Mouse (Mus musculus) limb, embryonic 14.5 days (tissue): ENCODE measurements around the gene Saa4. TPM values are rescaled to one million over a fixed set of nuclear protein-coding genes. Genes with fewer than 3 reads are reported as not detected.
A peak's percentile ranks its signal among the peaks of the same experiment; 100 is the strongest.

Source experiments
- ATAC-seq: fragments of 200-750 bp; cut with Nextera tagmentation; 2 replicates; pipeline ENCODE4 v1.8.0; 2017; ENCODE audit warnings: low read depth, moderate number of reproducible peaks, moderate TSS enrichment; ENCODE audit not compliant: low FRiP score
- DNase-seq: peaks from one replicate; pipeline ENCODE4 v3.0.0-alpha.2; 2015; ENCODE audit warnings: low spot score
- H3K27ac ChIP-seq: fragments of 300-500 bp; sonication (generic); replicated peaks from 2 replicates; pipeline ENCODE4 v1.5.1; 2014; ENCODE audit warnings: low read depth, mild to moderate bottlenecking, low read length, moderate library complexity, mixed read lengths
- H3K27me3 ChIP-seq: fragments of 300-500 bp; sonication (generic); 2 replicates; pipeline ENCODE4 v1.6.1; 2014; ENCODE audit warnings: low read length, mixed read lengths; ENCODE audit not compliant: control insufficient read depth, insufficient read depth
- H3K36me3 ChIP-seq: fragments of 300-500 bp; sonication (generic); 2 replicates; pipeline ENCODE4 v1.6.1; 2014; ENCODE audit warnings: mild to moderate bottlenecking, low read length, moderate library complexity, mixed read lengths; ENCODE audit not compliant: control insufficient read depth, insufficient read depth
- H3K4me1 ChIP-seq: fragments of 300-500 bp; sonication (generic); 2 replicates; pipeline ENCODE4 v1.6.1; 2014; ENCODE audit warnings: antibody characterized with exemption, low read length, mixed read lengths; ENCODE audit not compliant: control insufficient read depth, insufficient read depth
- H3K4me2 ChIP-seq: fragments of 300-500 bp; sonication (generic); replicated peaks from 2 replicates; pipeline ENCODE4 v1.6.1; 2014; ENCODE audit warnings: low read depth, mild to moderate bottlenecking, low read length, moderate library complexity; ENCODE audit not compliant: severe bottlenecking
- H3K4me3 ChIP-seq: fragments of 300-500 bp; sonication (generic); replicated peaks from 2 replicates; pipeline ENCODE4 v1.5.1; 2014; ENCODE audit warnings: low read length
- H3K9ac ChIP-seq: fragments of 300-500 bp; sonication (generic); 2 replicates; pipeline ENCODE4 v1.6.1; 2014; ENCODE audit warnings: mild to moderate bottlenecking, low read depth, low read length, moderate library complexity; ENCODE audit not compliant: severe bottlenecking
- H3K9me3 ChIP-seq: fragments of 300-500 bp; sonication (generic); 2 replicates; pipeline ENCODE4 v1.6.1; 2016; ENCODE audit warnings: low read length; ENCODE audit not compliant: control insufficient read depth
- POLR2A ChIP-seq: fragments of 200-500 bp; IDR thresholded peaks from 2 replicates; pipeline ENCODE4 v1.8.0; 2012; ENCODE audit warnings: inconsistent platforms, mild to moderate bottlenecking, moderate library complexity, borderline replicate concordance; ENCODE audit not compliant: insufficient read depth, insufficient read length; ENCODE audit errors: extremely low read depth
- WGBS: fragments of 180-500 bp; shearing (Covaris S2); extraction: QIAGEN DNeasy Blood & Tissue Kit; methylation state at CpG from one replicate; pipeline ENCODE4 v1.1.7; 2014; 5-methylcytosine and 5-hydroxymethylcytosine counted together
- polyA plus RNA-seq, 2 experiments: library from polyadenylated mRNA; depleted of rRNA in 1 of 2; stranded (reverse) in 1 of 2; unstranded in 1 of 2; fragments of >200 nt; fragmentation: Nextera tagmentation in 1 of 2; extraction: Ambion mirVana in 1 of 2; gene quantifications; 2 replicates each; pipeline versions ENCODE4 v1.2.1 to v1.2.3; 2012 to 2014

The Saa4 gene
- 0.06 TPM in 1 of 2 replicates, not detected in the other for polyA plus RNA-seq (2012; rRNA removed)
- not detected in 2 replicates for polyA plus RNA-seq (2014; fragmentation: Nextera tagmentation; extraction: Ambion mirVana)

DNA sequence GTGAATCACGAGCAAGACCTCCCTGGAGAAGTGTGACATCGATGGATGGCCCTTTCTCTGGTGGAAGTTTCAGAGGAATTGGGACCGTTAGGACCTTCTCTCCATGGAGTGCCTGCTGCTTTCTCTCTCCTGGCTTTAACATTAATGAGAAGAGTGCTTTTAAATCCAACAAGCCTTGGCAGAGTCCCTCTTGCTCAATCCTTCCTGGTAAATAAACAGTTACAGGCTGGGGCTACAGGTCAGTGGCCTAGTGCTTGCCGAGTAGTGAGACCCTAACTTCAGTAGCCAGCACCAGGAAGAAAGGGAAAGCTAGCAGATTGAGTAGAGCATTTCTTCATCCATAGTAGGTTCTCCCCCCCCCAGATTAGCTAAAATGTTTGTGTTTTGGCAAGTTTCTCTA lies at the start of gene Saa4:
Gene Saa4 (minus strand): TSS at position 146 of the 400 bp plus-strand sequence.
- ATAC-seq (no peak), DNase-seq (no peak)
- no peak for TF ChIP-seq POLR2A
- no peak within 1 kb of the TSS for H3K9ac ChIP-seq
- no peaks in the 10 kb centered on the region for H3K36me3 ChIP-seq
- no peaks in the 10 kb centered on the region for H3K9me3 ChIP-seq
- H3K4me3 ChIP-seq, result no peak within 1 kb of the TSS
- WGBS, result 76% methylated on average over 4 of the region's 4 CpGs
- no peak within 1 kb of the TSS for H3K27ac ChIP-seq
- H3K4me1 ChIP-seq, result no peaks in the 10 kb centered on the region
- no peaks in the 10 kb centered on the region for H3K27me3 ChIP-seq
- no peak within 1 kb of the TSS for H3K4me2 ChIP-seq

DNA sequence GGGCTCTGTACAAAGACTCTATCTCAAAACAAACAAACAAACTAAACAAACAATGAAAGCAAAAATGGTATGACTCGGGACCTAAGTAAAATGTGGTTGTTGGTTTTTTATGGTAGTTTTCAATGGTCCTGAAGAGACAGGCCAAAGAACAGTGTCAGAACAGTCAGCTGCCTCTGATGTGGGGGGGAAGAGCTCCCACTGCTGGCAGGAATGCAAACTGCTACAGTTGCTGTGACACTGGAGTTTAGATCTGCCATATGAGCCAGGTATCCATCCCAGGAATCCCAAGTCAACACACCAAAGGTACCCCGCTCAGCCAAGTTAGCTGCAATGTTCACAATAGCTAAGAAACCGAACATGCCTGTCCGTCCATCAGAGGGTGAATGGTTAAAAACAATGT lies 38.3 kb upstream of the Saa4 start:
- Histone ChIP-seq H3K9ac (no peak overlapping the region), H3K27me3 (no peaks in the 10 kb centered on the region), H3K4me1 (no peaks in the 10 kb centered on the region), H3K4me2 (no peak overlapping the region), H3K4me3 (no peak overlapping the region), H3K27ac (no peak overlapping the region), H3K36me3 (peaks cover 81% of the 10 kb centered on the region), H3K9me3 (no peaks in the 10 kb centered on the region)
- WGBS, result 66% methylated on average over 4 of the region's 4 CpGs
- TF ChIP-seq POLR2A, result no peak
- ATAC-seq (peak; percentile 47; the same call in 1 of the 2 replicates), DNase-seq (peak; percentile 54)

DNA sequence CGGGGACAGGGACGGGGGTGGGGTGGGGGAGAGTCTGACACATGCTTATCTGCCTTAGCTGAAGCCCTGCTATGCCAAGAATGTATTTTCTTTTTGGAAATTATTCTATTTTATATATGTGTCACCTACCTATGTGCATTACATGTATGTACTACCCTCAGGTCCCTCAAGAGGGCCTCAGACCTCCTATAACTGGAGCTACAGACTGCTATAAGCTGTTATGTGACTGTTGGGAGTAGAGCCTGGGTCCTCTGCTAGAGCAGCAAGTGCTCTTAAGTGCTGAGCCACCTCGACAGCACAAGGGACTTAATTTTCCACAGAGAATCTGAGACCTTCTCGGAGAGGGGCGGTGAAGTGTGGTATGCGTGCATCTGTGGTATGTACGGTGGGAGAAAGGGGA lies 36.0 kb upstream of the Saa4 start:
- WGBS, result 93% methylated on average over 7 of the region's 7 CpGs
- peaks cover 77% of the 10 kb centered on the region for H3K36me3 ChIP-seq

DNA sequence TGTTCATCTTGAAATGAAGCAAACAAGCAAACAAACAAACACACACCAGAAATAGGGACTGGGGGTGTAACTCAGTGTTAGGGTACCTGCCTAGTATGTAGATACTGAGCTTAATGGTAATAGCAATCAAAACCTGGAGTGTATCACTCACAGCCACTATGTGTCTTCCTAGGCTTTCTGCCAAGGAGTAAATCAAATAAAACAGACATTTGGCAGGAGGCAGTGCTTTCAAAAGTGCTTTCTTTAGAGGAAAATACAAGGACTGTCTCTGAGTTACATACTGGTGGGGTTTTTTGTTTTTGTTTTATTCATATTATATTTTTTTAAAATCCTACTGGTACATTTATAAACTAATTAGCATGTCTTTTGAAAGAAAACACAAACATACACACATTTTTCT lies 35.0 kb upstream of the Saa4 start:
- ATAC-seq (no peak), DNase-seq (no peak)
- no peak overlapping the region for H3K27ac ChIP-seq
- H3K9ac ChIP-seq, result no peak overlapping the region
- TF ChIP-seq POLR2A, result no peak
- H3K9me3 ChIP-seq, result no peaks in the 10 kb centered on the region
- no peak overlapping the region for H3K4me2 ChIP-seq
- no peaks in the 10 kb centered on the region for H3K27me3 ChIP-seq
- no peaks in the 10 kb centered on the region for H3K4me1 ChIP-seq
- H3K4me3 ChIP-seq, result no peak overlapping the region
- peaks cover 77% of the 10 kb centered on the region for H3K36me3 ChIP-seq

More for the DNA sequence above, 36.0 kb upstream of the Saa4 start:
- Histone ChIP-seq H3K4me3 (no peak overlapping the region), H3K4me1 (no peaks in the 10 kb centered on the region), H3K9me3 (no peaks in the 10 kb centered on the region), H3K27ac (no peak overlapping the region), H3K27me3 (no peaks in the 10 kb centered on the region), H3K9ac (no peak overlapping the region), H3K4me2 (no peak overlapping the region)
- DNase-seq (no peak), ATAC-seq (no peak)
- no peak for TF ChIP-seq POLR2A

DNA sequence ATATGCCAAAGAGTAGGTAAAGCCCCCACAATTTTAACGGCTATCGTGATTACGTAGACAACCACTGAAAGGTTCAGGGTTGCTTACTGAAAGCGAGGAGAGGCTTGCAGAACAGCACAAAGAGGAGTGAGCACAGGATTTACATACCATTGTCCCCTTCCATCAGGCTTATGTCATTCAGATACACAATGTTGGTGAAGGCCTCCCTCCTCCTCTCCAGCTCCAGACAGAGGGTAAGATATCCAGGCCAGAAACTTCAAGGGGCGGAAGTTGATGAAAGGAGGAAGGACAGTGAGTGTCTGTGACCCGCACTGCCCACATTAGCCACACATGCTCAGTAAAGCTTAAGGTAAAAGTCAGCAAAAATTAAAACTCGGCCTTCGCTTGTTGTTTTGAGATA lies 32.3 kb upstream of the Saa4 start:
- H3K9me3 ChIP-seq, result no peaks in the 10 kb centered on the region
- no peak overlapping the region for H3K4me3 ChIP-seq
- H3K36me3 ChIP-seq, result peaks cover 84% of the 10 kb centered on the region
- no peak for TF ChIP-seq POLR2A
- no peaks in the 10 kb centered on the region for H3K27me3 ChIP-seq
- H3K27ac ChIP-seq, result no peak overlapping the region
- no peak overlapping the region for H3K4me2 ChIP-seq
- ATAC-seq (no peak), DNase-seq (no peak)
- 96% methylated on average over 8 of the region's 8 CpGs for WGBS
- no peaks in the 10 kb centered on the region for H3K4me1 ChIP-seq
- H3K9ac ChIP-seq, result no peak overlapping the region

DNA sequence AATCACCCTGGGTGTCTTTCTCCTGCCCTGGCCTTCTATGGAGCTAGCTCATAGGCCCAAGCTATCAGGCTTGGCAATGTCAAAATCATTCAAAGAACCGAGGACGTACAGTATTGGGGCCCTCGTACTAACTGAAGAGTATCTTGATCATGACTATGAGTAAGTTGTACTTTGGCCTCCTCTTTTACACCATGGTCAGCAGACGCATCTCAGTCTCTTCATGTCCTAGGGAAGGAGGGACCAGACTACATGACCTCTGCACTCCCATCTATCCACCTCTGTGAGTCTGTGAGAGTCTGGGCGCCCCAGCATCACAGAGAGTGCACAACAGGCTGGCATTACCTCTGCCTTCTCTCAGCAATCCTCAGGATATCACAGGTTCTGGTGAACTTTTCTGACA lies 30.2 kb upstream of the Saa4 start:
- Histone ChIP-seq H3K27me3 (no peaks in the 10 kb centered on the region), H3K27ac (no peak overlapping the region), H3K4me3 (no peak overlapping the region), H3K9me3 (no peaks in the 10 kb centered on the region), H3K9ac (no peak overlapping the region), H3K4me2 (no peak overlapping the region), H3K36me3 (peaks cover 75% of the 10 kb centered on the region), H3K4me1 (no peaks in the 10 kb centered on the region)
- TF ChIP-seq POLR2A, result no peak
- DNase-seq (no peak), ATAC-seq (no peak)
- WGBS, result 94% methylated on average over 5 of the region's 5 CpGs
